21 mouse cellular contexts compared by ENCODE assay signal in genomic region chr6:51578415-51578814, GRCm38 (mm10). TPM values are rescaled to one million over a fixed set of nuclear protein-coding genes. Genes with fewer than 3 reads are reported as not detected.
A peak's percentile ranks its signal among the peaks of the same experiment; 100 is the strongest.
DNase-seq lines count a peak whose midpoint lies in the region; ATAC-seq and TF ChIP-seq lines count a peak whose summit lies in the region.
"Had no signal": no experiment of that assay in that cellular context is flagged by ENCODE, and none has a peak within 500 bp of the region (broad histone marks: within the 10 kb centered on the region; RNA-seq: fewer than 3 reads in every experiment).

No protein-coding gene starts in this region.

- no peaks in the 10 kb centered on the region for H3K79me2 ChIP-seq in liver, adult 2 months (ENCODE audit: control insufficient read depth, insufficient read depth, low read length)

- no peak for TF ChIP-seq EP300 in liver, postnatal 0 days (IDR thresholded peaks at IDR 0.05; ENCODE audit: low read depth)

- H3K27me3 ChIP-seq in liver, adult 2 months (ENCODE audit: control insufficient read depth, insufficient read depth, low read length), result no peaks in the 10 kb centered on the region
- no peaks in the 10 kb centered on the region for H3K27me3 ChIP-seq in liver, embryonic 12.5 days (replicated peaks)
- H3K27me3 ChIP-seq in liver, postnatal 0 days (ENCODE audit: insufficient read depth, low read length), result no peaks in the 10 kb centered on the region
- no peaks in the 10 kb centered on the region for H3K27me3 ChIP-seq in liver, embryonic 11.5 days (replicated peaks; ENCODE audit: control insufficient read depth, insufficient read depth, low read length)
- H3K27me3 ChIP-seq in intestine, embryonic 15.5 days (replicated peaks), result no peaks in the 10 kb centered on the region
- H3K27me3 ChIP-seq: embryonic facial prominence, embryonic 13.5 days; embryonic facial prominence, embryonic 15.5 days; forebrain, embryonic 12.5 days had no signal

- DNase-seq in liver, adult 2 months (ENCODE audit: extremely low read depth, low read depth, low spot score), result peak; percentile 69
- no peak for DNase-seq in liver, postnatal 0 days
- no peak for DNase-seq in liver, embryonic 11.5 days (ENCODE audit: low spot score)
- DNase-seq in yolk sac, embryonic 10.5 days (ENCODE audit: low spot score), result peak; percentile 32
- DNase-seq: adrenal gland, adult 2 months; adrenal gland, postnatal 10 days; adrenal gland, postnatal 25 days; cerebellum, adult 11 months; cerebellum, adult 8-10 months; cerebellum, adult 9-11 months; cerebellum, postnatal 14 days; cerebellum, postnatal 36 days; embryo, embryonic 11 days had no signal

- 66% methylated on average over 4 of the region's 4 CpGs for WGBS in liver, adult 2 months
- 79% methylated on average over 4 of the region's 4 CpGs for WGBS in liver, embryonic 12.5 days (ENCODE audit: insufficient replicate concordance)
- WGBS in liver, postnatal 0 days (ENCODE audit: insufficient replicate concordance), result 79% methylated on average over 4 of the region's 4 CpGs
- WGBS in liver, embryonic 11.5 days, result 79% methylated on average over 4 of the region's 4 CpGs
- 86% methylated on average over 4 of the region's 4 CpGs for WGBS in intestine, embryonic 15.5 days

- TF ChIP-seq POLR2A in liver, adult 2 months (IDR thresholded peaks at IDR 0.05; ENCODE audit: extremely low read depth, insufficient read depth, low read length), result no peak

- H3K9me3 ChIP-seq in liver, embryonic 12.5 days (replicated peaks), result no peaks in the 10 kb centered on the region
- no peaks in the 10 kb centered on the region for H3K9me3 ChIP-seq in liver, postnatal 0 days (ENCODE audit: low read length)
- H3K9me3 ChIP-seq in liver, embryonic 11.5 days (ENCODE audit: control insufficient read depth, low read length), result no peaks in the 10 kb centered on the region
- no peaks in the 10 kb centered on the region for H3K9me3 ChIP-seq in intestine, embryonic 15.5 days
- H3K9me3 ChIP-seq: embryonic facial prominence, embryonic 13.5 days; embryonic facial prominence, embryonic 15.5 days; forebrain, embryonic 10.5 days; forebrain, embryonic 12.5 days had no signal

- peaks cover 12% of the 10 kb centered on the region for H3K4me1 ChIP-seq in liver, adult 2 months (ENCODE audit: control insufficient read depth, insufficient read depth, low read length)
- no peaks in the 10 kb centered on the region for H3K4me1 ChIP-seq in liver, embryonic 12.5 days
- peaks cover 7% of the 10 kb centered on the region for H3K4me1 ChIP-seq in liver, postnatal 0 days (ENCODE audit: insufficient read depth)
- H3K4me1 ChIP-seq in liver, embryonic 11.5 days (replicated peaks; ENCODE audit: control insufficient read depth, insufficient read depth, low read length), result no peaks in the 10 kb centered on the region; the same call in 1 of the 2 replicates
- H3K4me1 ChIP-seq in intestine, embryonic 15.5 days (replicated peaks), result peaks cover 3% of the 10 kb centered on the region; the same call in 1 of the 2 replicates

- H3K27ac ChIP-seq in liver, adult 2 months (replicated peaks; ENCODE audit: insufficient read depth, low read depth, low read length), result peak overlapping the region; percentile 70
- no peak overlapping the region for H3K27ac ChIP-seq in liver, embryonic 12.5 days
- peak overlapping the region; percentile 62 for H3K27ac ChIP-seq in liver, postnatal 0 days (ENCODE audit: low read depth)
- H3K27ac ChIP-seq in liver, embryonic 11.5 days (ENCODE audit: low read depth, low read length), result no peak overlapping the region
- H3K27ac ChIP-seq in intestine, embryonic 15.5 days, result no peak overlapping the region
- H3K27ac ChIP-seq: embryonic facial prominence, embryonic 13.5 days; embryonic facial prominence, embryonic 15.5 days; forebrain, embryonic 10.5 days; forebrain, embryonic 12.5 days had no signal

- H3K9ac ChIP-seq in liver, adult 2 months (ENCODE audit: low read depth, low read length), result no peak overlapping the region
- no peak overlapping the region for H3K9ac ChIP-seq in liver, embryonic 12.5 days
- no peak overlapping the region for H3K9ac ChIP-seq in liver, postnatal 0 days (replicated peaks)
- no peak overlapping the region for H3K9ac ChIP-seq in liver, embryonic 11.5 days (ENCODE audit: low read depth, low read length)
- H3K9ac ChIP-seq in intestine, embryonic 15.5 days, result no peak overlapping the region
- H3K9ac ChIP-seq: embryonic facial prominence, embryonic 13.5 days; embryonic facial prominence, embryonic 15.5 days; forebrain, embryonic 12.5 days had no signal

- H3K4me3 ChIP-seq in liver, adult 2 months (ENCODE audit: insufficient read depth, low read depth, low read length), result no peak overlapping the region
- no peak overlapping the region for H3K4me3 ChIP-seq in liver, embryonic 12.5 days
- H3K4me3 ChIP-seq in liver, postnatal 0 days (ENCODE audit: low read depth, low read length), result no peak overlapping the region
- H3K4me3 ChIP-seq in liver, embryonic 11.5 days (ENCODE audit: low read depth, low read length), result no peak overlapping the region
- no peak overlapping the region for H3K4me3 ChIP-seq in intestine, embryonic 15.5 days (replicated peaks)
- H3K4me3 ChIP-seq: embryonic facial prominence, embryonic 13.5 days; embryonic facial prominence, embryonic 15.5 days; erythroblast, embryonic 14.5 days; forebrain, embryonic 10.5 days; forebrain, embryonic 12.5 days had no signal

- peaks cover 17% of the 10 kb centered on the region for H3K36me3 ChIP-seq in liver, adult 2 months (ENCODE audit: control insufficient read depth, insufficient read depth, low read length)
- 0 out of 2 replicates have a peak, but pooled peaks cover 3% of the 10 kb centered on the region for H3K36me3 ChIP-seq in liver, embryonic 12.5 days
- H3K36me3 ChIP-seq in liver, postnatal 0 days (replicated peaks; ENCODE audit: insufficient read depth, low read length), result peaks cover 11% of the 10 kb centered on the region; the same call in 1 of the 2 replicates
- H3K36me3 ChIP-seq in liver, embryonic 11.5 days (ENCODE audit: control insufficient read depth, insufficient read depth, low read length), result peaks cover 2% of the 10 kb centered on the region; the same call in 1 of the 2 replicates
- H3K36me3 ChIP-seq in intestine, embryonic 15.5 days, result no peaks in the 10 kb centered on the region
- H3K36me3 ChIP-seq: embryonic facial prominence, embryonic 13.5 days; embryonic facial prominence, embryonic 15.5 days; forebrain, embryonic 12.5 days had no signal

- ATAC-seq in liver, embryonic 12.5 days, result no peak
- ATAC-seq in liver, postnatal 0 days, result peak; percentile 77
- ATAC-seq in liver, embryonic 11.5 days (replicated peaks; ENCODE audit: low FRiP score), result no peak
- no peak for ATAC-seq in intestine, embryonic 15.5 days
- ATAC-seq: forebrain, embryonic 14.5 days had no signal

- TF ChIP-seq CTCF in liver, adult 2 months (IDR thresholded peaks at IDR 0.05; ENCODE audit: low read depth, low read length), result no peak
- TF ChIP-seq CTCF in liver, postnatal 0 days (IDR thresholded peaks at IDR 0.05; ENCODE audit: low read depth), result no peak

- no peak overlapping the region for H3K4me2 ChIP-seq in liver, embryonic 12.5 days
- no peak overlapping the region for H3K4me2 ChIP-seq in liver, postnatal 0 days (ENCODE audit: low read depth, low read length)
- no peak overlapping the region for H3K4me2 ChIP-seq in liver, embryonic 11.5 days
- H3K4me2 ChIP-seq in intestine, embryonic 15.5 days (replicated peaks), result no peak overlapping the region
- H3K4me2 ChIP-seq: embryonic facial prominence, embryonic 13.5 days; embryonic facial prominence, embryonic 15.5 days; forebrain, embryonic 12.5 days had no signal

RNA-seq across cellular contexts. Expression of gene Snx10, which starts 54.7 kb away (rescaled TPM):
- total RNA-seq in liver, adult 2 months (2014; rRNA removed), result 22.0 and 33.7 TPM in 2 replicates
- polyA plus RNA-seq in liver, adult 2 months (2012; rRNA removed), result 3.7 and 4.2 TPM in 2 replicates
- 5.2 and 5.4 TPM in 2 replicates for polyA plus RNA-seq in liver, embryonic 12.5 days (2016; fragmentation: Nextera tagmentation; extraction: Ambion mirVana)
- 15.3 and 17.7 TPM in 2 replicates for polyA plus RNA-seq in liver, postnatal 0 days (2015; fragmentation: Nextera tagmentation; extraction: Ambion mirVana)
- 8.5 and 11.1 TPM in 2 replicates for polyA plus RNA-seq in liver, embryonic 11.5 days (2014; fragmentation: Nextera tagmentation; extraction: Ambion mirVana)
- polyA plus RNA-seq in intestine, embryonic 15.5 days (2015; fragmentation: Nextera tagmentation; extraction: Ambion mirVana), result 12.1 and 14.4 TPM in 2 replicates
- polyA plus RNA-seq: erythroblast, embryonic 14.5 days had no signal

Comparison
In these comparisons a context has a peak if more than half of its experiments do, and no peak if none do; other contexts are left out.
1. DNase-seq: peak in liver, adult 2 months (single experiment) and yolk sac, embryonic 10.5 days (single experiment); none in liver, postnatal 0 days (single experiment) and liver, embryonic 11.5 days (single experiment).
2. H3K27ac ChIP-seq: peak in liver, adult 2 months (single experiment) and liver, postnatal 0 days (single experiment); none in liver, embryonic 12.5 days (single experiment), liver, embryonic 11.5 days (single experiment) and intestine, embryonic 15.5 days (single experiment).